8 mouse cellular contexts compared by ENCODE assay signal in the genomic region with DNA sequence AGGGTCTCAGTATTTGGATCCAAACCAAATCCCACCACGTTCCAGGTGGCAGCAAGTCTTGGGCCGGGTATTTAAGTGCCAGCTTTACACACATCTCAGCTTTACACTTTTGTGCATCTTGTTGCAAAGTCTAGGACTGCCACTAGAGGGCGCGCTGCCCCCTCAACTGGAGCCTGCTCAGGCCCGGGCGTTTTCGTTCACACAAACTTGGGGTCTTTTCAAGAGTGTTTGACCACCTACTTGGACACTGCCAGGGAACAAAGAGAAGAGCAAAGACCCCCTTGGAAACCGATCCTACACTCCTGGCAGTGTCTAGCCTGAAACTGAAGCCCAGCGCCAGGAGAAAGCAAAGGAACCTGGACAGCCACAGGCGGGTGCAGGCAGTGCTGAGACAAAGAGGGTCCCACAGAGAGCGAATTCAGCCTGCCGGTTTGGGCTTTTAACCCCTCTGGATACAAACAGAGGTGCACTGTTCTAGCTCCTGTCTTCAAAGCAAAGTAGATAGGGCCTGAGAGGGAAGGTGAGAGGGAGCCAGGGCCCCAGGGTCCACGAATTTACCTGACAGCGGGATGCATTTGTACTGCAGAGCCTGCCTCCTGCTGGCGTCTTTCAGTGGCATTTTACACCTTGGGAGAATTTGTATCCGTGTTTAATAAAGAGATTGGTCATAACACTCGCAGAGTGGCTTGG. TPM values are rescaled to one million over a fixed set of nuclear protein-coding genes. Genes with fewer than 3 reads are reported as not detected.
DNase-seq lines count a peak whose midpoint lies in the region; ATAC-seq lines count a peak whose summit lies in the region.

No protein-coding gene starts in this region.

- DNase-seq in adrenal gland, adult (ENCODE audit: inconsistent age in 2 of 2, low spot score in 1 of 2): peak; percentile 73 to 93
- DNase-seq in cerebellum, postnatal 25 days: peak; percentile 91 to 93
- DNase-seq in gastrocnemius, adult 8-10 months (ENCODE audit: low spot score in 2 of 2): peak; percentile 34 to 45
- DNase-seq in left cerebral cortex, postnatal 36 days (ENCODE audit: low spot score in 2 of 2): peak; percentile 73 to 76
- DNase-seq in mesoderm, embryonic 11.5 days (ENCODE audit: low read depth, low spot score): peak; percentile 91
- peak; percentile 95 for DNase-seq in right cerebral cortex, postnatal 4 days
- DNase-seq in urinary bladder, postnatal 4 days (ENCODE audit: low spot score in 2 of 2): peak; percentile 66 to 84

- peaks cover 18% of the 10 kb centered on the region for H3K4me1 ChIP-seq in intestine, embryonic 15.5 days (replicated peaks)

- 0 out of 2 replicates have a peak overlapping the region, but pooled peaks have one; percentile 1 for H3K27ac ChIP-seq in intestine, embryonic 15.5 days

- peak overlapping the region; percentile 28 for H3K4me3 ChIP-seq in intestine, embryonic 15.5 days (replicated peaks)

- WGBS in intestine, embryonic 15.5 days: 10% methylated on average over 17 of the region's 17 CpGs

- intact Hi-C loops in left cerebral cortex, postnatal 36 days (cut with DNase I): loop anchor here (2.0 to 10.0 kb wide), 3 partner anchors 246 to 456 kb away; no protein-coding TSS in a partner anchor

- 0 out of 2 replicates have a peak, but pooled peaks cover 4% of the 10 kb centered on the region for H3K36me3 ChIP-seq in intestine, embryonic 15.5 days

- ATAC-seq in intestine, embryonic 15.5 days: 0 out of 2 replicates have a peak, but pooled peaks have one; percentile 6

- H3K4me2 ChIP-seq in intestine, embryonic 15.5 days (replicated peaks): peak overlapping the region; percentile 63

- peak overlapping the region; percentile 39 for H3K9ac ChIP-seq in intestine, embryonic 15.5 days

- no peaks in the 10 kb centered on the region for H3K27me3 ChIP-seq in intestine, embryonic 15.5 days (replicated peaks)

- H3K9me3 ChIP-seq in intestine, embryonic 15.5 days: no peaks in the 10 kb centered on the region

RNA-seq across cellular contexts. Expression of a gene that starts 36.3 kb away (rescaled TPM):
- total RNA-seq in gastrocnemius, adult 8-10 months (2022): 10 to 100 TPM; 59.5 to 93.6 (median 76.7) TPM
- 174 and 190 TPM in 2 replicates for polyA plus RNA-seq in intestine, embryonic 15.5 days (2015; fragmentation: Nextera tagmentation; extraction: Ambion mirVana)
- total RNA-seq in left cerebral cortex, postnatal 36 days (2021): 100 to 1,000 TPM in 1 of 2 experiments, 10 to 100 TPM in 1; 87.0 to 130 TPM

Comparison
In these comparisons a context has a peak if more than half of its experiments do, and no peak if none do; other contexts are left out.
1. Peak in every context shown above with its lines: DNase-seq, ATAC-seq, H3K4me3 ChIP-seq and H3K27ac ChIP-seq.
2. DNase-seq: peak in every context shown above with its lines; median percentile 95 in right cerebral cortex, postnatal 4 days; 92 in cerebellum, postnatal 25 days; 91 in mesoderm, embryonic 11.5 days; 83 in adrenal gland, adult; 75 in urinary bladder, postnatal 4 days; 74 in left cerebral cortex, postnatal 36 days; 40 in gastrocnemius, adult 8-10 months.